ENCODE assay signal across 33 mouse cellular contexts in genomic region chr11:83306700-83307253, GRCm38 (mm10). TPM values are rescaled to one million over a fixed set of nuclear protein-coding genes. Genes with fewer than 3 reads are reported as not detected.
"Had no signal": no experiment of that assay in that cellular context is flagged by ENCODE, and none has a peak within 500 bp of the region (broad histone marks: within the 10 kb centered on the region; RNA-seq: fewer than 3 reads in every experiment).

No protein-coding gene starts in this region.

- H3K9me3 ChIP-seq: hindbrain, embryonic 10.5 days; hindbrain, embryonic 12.5 days; intestine, embryonic 15.5 days; kidney, embryonic 15.5 days; limb, embryonic 13.5 days; limb, embryonic 15.5 days; liver, embryonic 12.5 days had no signal

- H3K9ac ChIP-seq: hindbrain, embryonic 12.5 days; hindbrain, embryonic 14.5 days; intestine, embryonic 15.5 days; kidney, embryonic 15.5 days; limb, embryonic 13.5 days; limb, embryonic 15.5 days; liver, embryonic 12.5 days; liver, embryonic 14.5 days had no signal

- DNase-seq: gastrocnemius, postnatal 14 days; heart, adult 2 months; heart, postnatal 10 days; heart, postnatal 4 days; kidney, adult 18-20 months; kidney, adult 9 months; kidney, postnatal 14 days; kidney, postnatal 36 days; layer of hippocampus, adult 9-11 months; layer of hippocampus, postnatal 36 days; left cerebral cortex, postnatal 4 days had no signal

- H3K4me3 ChIP-seq: heart, adult 2 months; hindbrain, embryonic 10.5 days; hindbrain, embryonic 12.5 days; intestine, embryonic 15.5 days; kidney, embryonic 15.5 days; limb, embryonic 13.5 days; limb, embryonic 15.5 days; liver, embryonic 12.5 days had no signal

- H3K4me2 ChIP-seq: heart, embryonic 11.5 days; hindbrain, embryonic 12.5 days; hindbrain, embryonic 14.5 days; intestine, embryonic 15.5 days; kidney, embryonic 15.5 days; limb, embryonic 13.5 days; limb, embryonic 15.5 days; liver, embryonic 12.5 days had no signal

- ATAC-seq: hindbrain, embryonic 16.5 days; inflammation-experienced regulatory T-cells, adult 6 months; intestine, embryonic 15.5 days; intestine, postnatal 0 days; liver, embryonic 12.5 days had no signal

- H3K36me3 ChIP-seq: intestine, embryonic 15.5 days had no signal

- H3K27me3 ChIP-seq: hindbrain, embryonic 12.5 days; intestine, embryonic 15.5 days; kidney, embryonic 15.5 days; limb, embryonic 13.5 days; limb, embryonic 15.5 days; liver, embryonic 12.5 days had no signal

- H3K27ac ChIP-seq: heart, adult 2 months; hindbrain, embryonic 10.5 days; hindbrain, embryonic 12.5 days; hindbrain, embryonic 14.5 days; intestine, embryonic 15.5 days; kidney, embryonic 15.5 days; kidney, postnatal 0 days; limb, embryonic 13.5 days; limb, embryonic 15.5 days; liver, embryonic 12.5 days; liver, embryonic 14.5 days had no signal

RNA-seq across cellular contexts. Expression of gene Slfn14, which starts 20.3 kb away (rescaled TPM):
- total RNA-seq: gastrocnemius, adult 18-20 months; gastrocnemius, adult 8-10 months; gastrocnemius, postnatal 14 days; layer of hippocampus, postnatal 14 days; layer of hippocampus, postnatal 36 days; left cerebral cortex, adult 8-10 months; left cerebral cortex, postnatal 25 days; left cerebral cortex, postnatal 4 days; liver, adult 2 months had no signal
- polyA plus RNA-seq: gonadal fat pad, adult 2 months; heart, adult 2 months; hindbrain, embryonic 14.5 days; hindbrain, embryonic 16.5 days; intestine, postnatal 0 days; large intestine, adult 2 months; liver, adult 2 months had no signal
